Mouse (Mus musculus) hindbrain, embryonic 12.5 days (tissue): Measurements from ENCODE around the gene Isca2. TPM values are rescaled to one million over a fixed set of nuclear protein-coding genes. Genes with fewer than 3 reads are reported as not detected.

ENCODE experiments used
- ATAC-seq: fragments of 200-750 bp; cut with Nextera tagmentation; 2 replicates; pipeline ENCODE4 v1.8.0; 2017; ENCODE audit warnings: moderate TSS enrichment; ENCODE audit not compliant: low FRiP score
- H3K27ac ChIP-seq: fragments of 300-500 bp; sonication (generic); 2 replicates; pipeline ENCODE4 v1.5.1; 2016; ENCODE audit warnings: mild to moderate bottlenecking
- H3K27me3 ChIP-seq: fragments of 300-500 bp; sonication (generic); 2 replicates; pipeline ENCODE4 v1.6.1; 2016; ENCODE audit warnings: mild to moderate bottlenecking
- H3K36me3 ChIP-seq: fragments of 300-500 bp; sonication (generic); 2 replicates; pipeline ENCODE4 v1.6.1; 2016; ENCODE audit warnings: mild to moderate bottlenecking
- H3K4me1 ChIP-seq: fragments of 300-500 bp; sonication (generic); 2 replicates; pipeline ENCODE4 v1.6.1; 2016
- H3K4me2 ChIP-seq: fragments of 300-500 bp; sonication (generic); replicated peaks from 2 replicates; pipeline ENCODE4 v1.6.1; 2016; ENCODE audit warnings: mild to moderate bottlenecking
- H3K4me3 ChIP-seq: fragments of 300-500 bp; sonication (generic); 2 replicates; pipeline ENCODE4 v1.5.1; 2016; ENCODE audit warnings: mild to moderate bottlenecking
- H3K9ac ChIP-seq: fragments of 300-500 bp; sonication (generic); 2 replicates; pipeline ENCODE4 v1.6.1; 2016; ENCODE audit warnings: mild to moderate bottlenecking, moderate library complexity
- H3K9me3 ChIP-seq: fragments of 300-500 bp; sonication (generic); replicated peaks from 2 replicates; pipeline ENCODE4 v1.6.1; 2016; ENCODE audit warnings: mild to moderate bottlenecking
- WGBS: fragments of 180-500 bp; shearing (Covaris S2); methylation state at CpG from one replicate; pipeline ENCODE4 v1.1.7; 2016; 5-methylcytosine and 5-hydroxymethylcytosine counted together
- polyA plus RNA-seq: library from polyadenylated mRNA; unstranded; fragments of >200 nt; fragmentation: Nextera tagmentation; extraction: Ambion mirVana; gene quantifications from 2 replicates; pipeline ENCODE4 v1.2.1, GENCODE M21; 2016

The Isca2 gene
- polyA plus RNA-seq, 1 experiment from 2014 or later, result 147 TPM

DNA sequence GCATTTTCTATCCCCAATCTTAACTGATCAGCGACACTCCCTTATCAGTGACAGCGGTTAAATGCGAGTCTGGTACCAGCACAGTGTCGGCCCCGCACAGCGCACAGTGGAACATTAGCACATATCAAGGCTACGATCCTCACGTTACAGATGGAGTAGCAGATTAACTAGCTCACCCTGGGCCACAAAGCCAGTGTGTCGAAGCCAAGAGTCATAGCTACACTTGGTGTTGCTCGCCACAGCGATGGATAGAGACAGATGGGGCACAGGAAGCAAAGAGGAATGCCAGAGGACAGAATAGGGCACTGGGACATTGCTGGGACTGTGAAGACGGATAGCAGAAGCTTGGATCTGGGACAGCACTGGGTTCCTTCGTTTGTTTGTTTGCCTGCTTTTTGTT, 34.3 kb downstream of the Isca2 start:
- Histone ChIP-seq H3K4me1 (peaks cover 10% of the 10 kb centered on the region; the same call in 1 of the 2 replicates), H3K9me3 (no peaks in the 10 kb centered on the region), H3K9ac (no peak overlapping the region), H3K27me3 (no peaks in the 10 kb centered on the region), H3K4me3 (no peak overlapping the region), H3K36me3 (no peaks in the 10 kb centered on the region), H3K27ac (no peak overlapping the region), H3K4me2 (no peak overlapping the region)
- ATAC-seq, result no peak
- WGBS, result 83% methylated on average over 13 of the region's 13 CpGs

DNA sequence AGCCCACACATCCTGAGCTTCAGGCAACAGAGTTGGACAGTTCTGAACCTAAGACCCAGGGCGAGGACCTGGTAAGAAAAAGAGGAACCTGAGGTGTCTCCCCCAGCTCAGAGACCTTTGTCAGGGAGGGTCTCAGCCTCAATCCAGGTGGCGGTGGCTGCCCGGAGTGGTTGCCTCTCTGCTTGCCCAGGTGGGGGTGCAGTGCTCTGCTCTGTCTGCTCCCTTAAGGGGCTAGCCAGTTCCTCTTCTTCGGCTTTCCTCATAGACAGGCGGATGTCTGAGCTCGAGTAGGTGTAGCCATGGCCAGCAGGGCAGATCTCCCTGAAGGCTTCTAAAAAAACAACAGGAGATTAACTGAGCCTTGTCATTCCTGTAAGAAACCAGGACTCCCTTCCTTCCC, 36.0 kb downstream of the Isca2 start:
- Histone ChIP-seq H3K4me1 (peaks cover 10% of the 10 kb centered on the region; the same call in 1 of the 2 replicates), H3K9ac (no peak overlapping the region), H3K4me3 (no peak overlapping the region), H3K36me3 (no peaks in the 10 kb centered on the region), H3K27me3 (no peaks in the 10 kb centered on the region), H3K9me3 (no peaks in the 10 kb centered on the region), H3K27ac (no peak overlapping the region), H3K4me2 (no peak overlapping the region)
- 78% methylated on average over 6 of the region's 6 CpGs for WGBS
- no peak for ATAC-seq

DNA sequence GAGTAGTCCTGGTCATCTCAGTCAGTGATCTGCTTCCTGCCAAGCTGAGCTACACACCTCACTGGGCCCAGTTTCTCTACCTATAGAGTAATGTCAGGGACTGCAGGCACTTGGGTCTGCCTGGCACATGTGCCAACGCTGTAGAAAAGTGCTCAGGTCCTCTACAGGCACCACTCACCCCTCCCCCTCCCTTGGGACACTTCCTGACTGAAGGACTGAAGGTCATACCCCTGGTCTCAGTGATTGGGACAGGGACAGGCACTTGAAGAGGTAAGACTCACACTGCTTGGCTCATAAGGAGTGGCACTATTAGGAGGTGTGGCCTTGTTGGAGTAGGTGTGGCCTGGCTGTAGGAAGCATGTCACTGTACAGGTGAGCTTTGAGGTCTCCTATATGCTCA, 37.8 kb downstream of the Isca2 start:
- no peak overlapping the region for H3K9ac ChIP-seq
- no peaks in the 10 kb centered on the region for H3K36me3 ChIP-seq
- no peak for ATAC-seq
- H3K4me2 ChIP-seq, result no peak overlapping the region
- H3K27ac ChIP-seq, result no peak overlapping the region
- no peaks in the 10 kb centered on the region for H3K9me3 ChIP-seq
- 0 out of 2 replicates have a peak, but pooled peaks cover 4% of the 10 kb centered on the region for H3K4me1 ChIP-seq
- no peaks in the 10 kb centered on the region for H3K27me3 ChIP-seq
- no peak overlapping the region for H3K4me3 ChIP-seq
- WGBS, result 83% methylated on average over 1 of the region's 1 CpGs

GRCm38 (mm10) chr12:84811510-84811909, 38.5 kb downstream of the Isca2 start:
- no peak overlapping the region for H3K4me3 ChIP-seq
- H3K9me3 ChIP-seq, result no peaks in the 10 kb centered on the region
- no peak overlapping the region for H3K4me2 ChIP-seq
- no peak overlapping the region for H3K27ac ChIP-seq
- H3K4me1 ChIP-seq, result 0 out of 2 replicates have a peak, but pooled peaks cover 2% of the 10 kb centered on the region
- no peaks in the 10 kb centered on the region for H3K27me3 ChIP-seq
- no peak for ATAC-seq
- 63% methylated on average over 4 of the region's 4 CpGs for whole genome bisulfite sequencing
- no peak overlapping the region for H3K9ac ChIP-seq
- no peaks in the 10 kb centered on the region for H3K36me3 ChIP-seq

- Histone ChIP-seq H3K36me3 (no peaks in the 10 kb centered on the region), H3K4me1 (no peaks in the 10 kb centered on the region), H3K9ac (no peak overlapping the region), H3K4me2 (no peak overlapping the region), H3K4me3 (no peak overlapping the region), H3K27me3 (no peaks in the 10 kb centered on the region), H3K27ac (no peak overlapping the region), H3K9me3 (no peaks in the 10 kb centered on the region)
- WGBS, result 58% methylated on average over 3 of the region's 3 CpGs
- no peak for ATAC-seq
These were observed 39.0 kb downstream of the Isca2 start for GRCm38 (mm10) chr12:84812004-84812403.

DNA sequence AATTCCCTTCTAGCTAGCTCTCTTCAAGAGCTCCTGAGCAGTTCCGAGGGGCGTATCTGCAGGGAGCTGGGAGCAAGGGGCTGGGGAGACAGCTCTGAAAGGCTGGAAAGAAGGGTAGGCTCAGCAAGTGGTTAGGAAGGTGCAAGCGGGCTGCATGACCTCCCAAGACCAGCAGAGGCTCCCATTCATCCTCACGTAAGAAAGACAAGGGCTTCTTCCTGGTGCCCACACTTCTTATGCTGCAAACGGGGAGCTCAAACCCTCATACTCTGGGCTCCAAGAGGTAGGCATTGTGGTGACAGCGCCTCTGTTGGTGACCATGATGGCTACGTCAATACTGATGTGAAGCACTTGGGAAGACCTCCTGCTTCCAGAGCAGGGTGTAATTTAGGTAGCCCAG, 40.7 kb downstream of the Isca2 start:
- H3K9ac ChIP-seq, result no peak overlapping the region
- 45% methylated on average over 7 of the region's 7 CpGs for WGBS
- no peak overlapping the region for H3K27ac ChIP-seq
- no peak overlapping the region for H3K4me2 ChIP-seq
- no peaks in the 10 kb centered on the region for H3K4me1 ChIP-seq
- no peak overlapping the region for H3K4me3 ChIP-seq
- H3K36me3 ChIP-seq, result no peaks in the 10 kb centered on the region
- no peaks in the 10 kb centered on the region for H3K27me3 ChIP-seq
- ATAC-seq, result no peak
- no peaks in the 10 kb centered on the region for H3K9me3 ChIP-seq

DNA sequence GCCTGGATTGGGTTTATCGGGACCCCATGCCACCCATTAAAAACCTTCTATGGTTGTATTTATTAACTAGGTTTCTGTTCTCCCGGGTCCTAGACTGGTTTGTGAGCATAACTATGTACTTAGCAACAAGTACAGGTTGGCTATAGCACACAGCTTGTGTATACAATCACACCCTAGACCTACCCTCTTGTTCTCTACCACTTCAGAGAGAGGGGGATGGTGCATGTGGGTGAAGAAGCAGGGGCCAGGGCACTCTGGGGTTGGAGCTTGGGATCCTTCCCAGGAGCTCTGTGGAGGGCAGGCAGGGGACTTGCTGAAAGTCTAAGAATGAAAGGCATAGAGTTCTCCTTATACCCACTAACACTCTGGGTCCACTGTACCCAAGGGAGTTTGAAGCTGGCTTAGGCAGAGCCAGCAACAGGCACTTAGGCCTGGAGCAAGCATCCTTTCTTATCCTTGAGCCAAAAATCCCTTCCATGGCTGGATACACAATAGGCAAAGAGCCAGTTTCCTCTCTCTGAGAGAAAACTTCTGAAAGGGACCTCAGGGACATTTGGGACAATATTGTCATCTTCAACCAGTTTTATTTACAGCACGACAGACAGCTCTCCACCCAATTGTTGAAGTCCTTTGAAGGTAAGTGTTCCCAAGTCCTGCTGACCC, 41.7 kb downstream of the Isca2 start:
- Histone ChIP-seq H3K36me3 (no peaks in the 10 kb centered on the region), H3K9me3 (no peaks in the 10 kb centered on the region), H3K27ac (no peak overlapping the region), H3K9ac (no peak overlapping the region), H3K4me1 (no peaks in the 10 kb centered on the region), H3K4me3 (no peak overlapping the region), H3K4me2 (no peak overlapping the region), H3K27me3 (no peaks in the 10 kb centered on the region)
- no peak for ATAC-seq
- WGBS, result 84% methylated on average over 3 of the region's 3 CpGs

GRCm38 (mm10) chr12:84818496-84818895, 45.4 kb downstream of the Isca2 start:
- 66% methylated on average over 4 of the region's 4 CpGs for WGBS
- Histone ChIP-seq H3K27me3 (no peaks in the 10 kb centered on the region), H3K4me1 (no peaks in the 10 kb centered on the region), H3K4me3 (no peak overlapping the region), H3K4me2 (no peak overlapping the region), H3K27ac (no peak overlapping the region), H3K9me3 (no peaks in the 10 kb centered on the region), H3K36me3 (no peaks in the 10 kb centered on the region), H3K9ac (no peak overlapping the region)
- ATAC-seq, result no peak

DNA sequence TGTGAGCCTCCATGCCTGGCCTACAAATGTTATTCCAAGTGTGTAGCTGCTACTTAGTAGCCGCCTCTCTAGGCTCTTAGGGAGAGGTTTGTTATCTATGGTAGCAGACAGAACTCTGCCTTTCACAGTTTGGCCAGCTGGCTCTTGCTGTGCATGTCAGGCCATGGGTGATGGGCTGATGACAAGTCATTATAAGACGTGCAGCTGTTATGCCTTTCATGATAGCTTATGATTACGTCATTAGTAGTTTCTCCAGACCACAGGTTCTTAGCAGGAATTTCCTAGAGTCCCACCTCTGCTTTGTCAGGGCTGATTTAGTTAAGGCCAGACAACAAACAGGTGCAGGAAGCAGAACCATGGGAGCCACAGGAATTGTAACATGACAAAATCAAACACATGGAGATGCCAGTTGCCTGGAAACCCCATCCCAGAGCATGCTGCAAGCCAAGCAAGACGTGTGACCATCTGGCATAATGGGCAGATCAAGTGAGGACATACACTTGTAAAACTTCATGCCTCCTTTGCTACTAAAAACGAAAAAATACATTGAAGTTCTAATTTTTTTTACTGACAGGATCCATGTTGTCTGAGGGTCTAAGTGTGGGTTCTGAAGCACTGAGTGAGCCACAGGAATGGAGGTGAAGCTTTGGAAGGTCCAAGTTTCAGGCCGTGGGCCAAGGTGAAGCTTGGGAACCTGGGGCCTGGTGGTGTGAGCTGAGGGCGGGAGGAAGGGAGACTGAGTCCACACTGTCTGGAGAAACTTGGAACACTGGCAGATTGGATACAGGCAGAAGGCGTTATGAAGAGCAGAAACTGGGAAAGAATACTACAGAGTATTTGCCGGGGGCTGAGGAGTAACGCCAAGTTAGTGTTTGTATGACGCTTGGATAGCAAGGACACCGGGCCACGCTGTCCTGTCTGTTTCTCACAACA, 46.5 kb downstream of the Isca2 start:
- H3K27ac ChIP-seq, result no peak overlapping the region
- ATAC-seq, result no peak
- 85% methylated on average over 13 of the region's 13 CpGs for WGBS

DNA sequence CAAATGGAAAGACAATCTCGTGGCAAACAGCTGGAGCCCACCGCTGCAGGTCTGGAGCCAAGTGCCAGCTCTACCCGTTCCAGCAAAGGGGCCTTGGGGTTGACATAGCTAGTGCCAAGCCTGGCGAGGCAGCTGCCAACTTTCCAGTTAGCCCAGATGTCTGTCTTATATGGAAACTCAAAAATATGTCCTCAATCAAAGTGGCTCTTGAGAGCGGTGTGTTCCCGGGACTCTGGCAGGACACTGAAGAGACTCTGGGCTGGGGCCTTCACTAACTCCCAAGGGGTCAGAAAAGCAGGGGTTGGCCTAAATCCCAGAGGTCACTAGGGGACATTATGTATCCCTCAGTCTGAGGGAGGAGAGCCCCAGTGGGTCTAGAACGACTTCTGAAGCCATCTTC, 50.5 kb downstream of the Isca2 start:
- Histone ChIP-seq H3K9me3 (no peaks in the 10 kb centered on the region), H3K9ac (no peak overlapping the region), H3K36me3 (no peaks in the 10 kb centered on the region), H3K27me3 (no peaks in the 10 kb centered on the region), H3K4me1 (no peaks in the 10 kb centered on the region), H3K4me2 (no peak overlapping the region), H3K4me3 (no peak overlapping the region), H3K27ac (no peak overlapping the region)
- 82% methylated on average over 7 of the region's 7 CpGs for WGBS
- ATAC-seq, result no peak

More for the DNA sequence above, 46.5 kb downstream of the Isca2 start:
- no peak overlapping the region for H3K9ac ChIP-seq
- no peak overlapping the region for H3K4me3 ChIP-seq
- H3K4me1 ChIP-seq, result no peaks in the 10 kb centered on the region
- no peak overlapping the region for H3K4me2 ChIP-seq
- no peaks in the 10 kb centered on the region for H3K9me3 ChIP-seq
- no peaks in the 10 kb centered on the region for H3K36me3 ChIP-seq
- H3K27me3 ChIP-seq, result no peaks in the 10 kb centered on the region

- WGBS, result 70% methylated on average over 5 of the region's 5 CpGs
- H3K27ac ChIP-seq, result no peak overlapping the region
- ATAC-seq, result no peak
- H3K4me1 ChIP-seq, result no peaks in the 10 kb centered on the region
- H3K9ac ChIP-seq, result no peak overlapping the region
- no peaks in the 10 kb centered on the region for H3K9me3 ChIP-seq
- H3K4me2 ChIP-seq, result no peak overlapping the region
- no peaks in the 10 kb centered on the region for H3K27me3 ChIP-seq
- H3K36me3 ChIP-seq, result no peaks in the 10 kb centered on the region
- H3K4me3 ChIP-seq, result no peak overlapping the region
These were observed 51.2 kb downstream of the Isca2 start for GRCm38 (mm10) chr12:84824203-84824602.
